Mouse (Mus musculus) spleen, adult 2 months (tissue): ENCODE measurements around the gene Mmrn2.

Source experiments
- CTCF ChIP-seq: fragments of 200-500 bp; IDR thresholded peaks from 2 replicates; pipeline ENCODE4 v1.5.1; 2011; ENCODE audit warnings: mild to moderate bottlenecking, inconsistent platforms; ENCODE audit not compliant: insufficient read depth, insufficient read length, insufficient replicate concordance; ENCODE audit errors: extremely low read depth
- POLR2A ChIP-seq: fragments of 200-500 bp; IDR thresholded peaks from 2 replicates; pipeline ENCODE4 v1.6.1; 2011; ENCODE audit warnings: low read depth, low read length, inconsistent platforms

GRCm38 (mm10) chr14:34351660-34352059, 23.6 kb upstream of the Mmrn2 start:
- TF ChIP-seq CTCF (no peak), POLR2A (no peak)
